16 mouse cellular contexts compared by ENCODE assay signal in genomic region chr7:110247801-110248200, GRCm38 (mm10).
"Had no signal": no experiment of that assay in that cellular context is flagged by ENCODE, and none has a peak within 500 bp of the region (broad histone marks: within the 10 kb centered on the region; RNA-seq: fewer than 3 reads in every experiment).

No protein-coding gene starts in this region.

- ATAC-seq: liver, postnatal 0 days; midbrain, embryonic 15.5 days had no signal

- H3K27me3 ChIP-seq: liver, embryonic 13.5 days; lung, embryonic 15.5 days; megakaryocyte, embryonic 14.5 days; midbrain, embryonic 15.5 days; neural tube, embryonic 13.5 days had no signal

- H3K4me2 ChIP-seq: liver, embryonic 13.5 days; lung, embryonic 15.5 days; midbrain, embryonic 11.5 days; midbrain, embryonic 15.5 days; neural tube, embryonic 13.5 days had no signal

- H3K4me3 ChIP-seq: left cerebral cortex, adult 2 months; liver, embryonic 13.5 days; lung, embryonic 15.5 days; megakaryocyte, embryonic 14.5 days; midbrain, embryonic 15.5 days; neural tube, embryonic 13.5 days had no signal

- H3K27ac ChIP-seq: left cerebral cortex, adult 2 months; liver, embryonic 13.5 days; lung, embryonic 15.5 days; macrophage; midbrain, embryonic 15.5 days; neural tube, embryonic 13.5 days had no signal

- H3K9me3 ChIP-seq: liver, embryonic 13.5 days; lung, embryonic 15.5 days; megakaryocyte, embryonic 14.5 days had no signal

- H3K4me1 ChIP-seq: liver, embryonic 13.5 days; lung, embryonic 15.5 days; midbrain, embryonic 15.5 days; neural tube, embryonic 13.5 days had no signal

- H3K36me3 ChIP-seq: lung, embryonic 15.5 days; midbrain, embryonic 15.5 days had no signal

- DNase-seq: kidney, postnatal 25 days; liver; liver, embryonic 13.5 days; liver, postnatal 0 days; lung, postnatal 14 days; retina, postnatal 1 day; right cerebral cortex, postnatal 4 days; spleen, adult 18-20 months; thymus, postnatal 4 days had no signal

- H3K9ac ChIP-seq: liver, embryonic 13.5 days; liver, postnatal 0 days; lung, embryonic 15.5 days; midbrain, embryonic 15.5 days; neural tube, embryonic 13.5 days had no signal
